Mouse (Mus musculus) intestine, embryonic 15.5 days (tissue): ENCODE measurements around the gene Spata45. TPM values are rescaled to one million over a fixed set of nuclear protein-coding genes. Genes with fewer than 3 reads are reported as not detected.
"Not testable (repeated sequence)": the region's sequence is repeated elsewhere in the genome, so short reads cannot be mapped to it uniquely, and the experiment has no call there.

Experiments used
- ATAC-seq: fragments of 200-750 bp; cut with Nextera tagmentation; 2 replicates; pipeline ENCODE4 v1.8.0; 2017; ENCODE audit warnings: moderate TSS enrichment, moderate library complexity
- H3K27ac ChIP-seq: fragments of 300-500 bp; sonication (generic); 2 replicates; pipeline ENCODE4 v1.5.1; 2015; ENCODE audit warnings: mild to moderate bottlenecking, inconsistent platforms
- H3K27me3 ChIP-seq: fragments of 300-500 bp; sonication (generic); replicated peaks from 2 replicates; pipeline ENCODE4 v1.6.1; 2015; ENCODE audit warnings: inconsistent platforms
- H3K36me3 ChIP-seq: fragments of 300-500 bp; sonication (generic); 2 replicates; pipeline ENCODE4 v1.6.1; 2015; ENCODE audit warnings: inconsistent platforms
- H3K4me1 ChIP-seq: fragments of 300-500 bp; sonication (generic); replicated peaks from 2 replicates; pipeline ENCODE4 v1.6.1; 2015; ENCODE audit warnings: inconsistent platforms
- H3K4me2 ChIP-seq: fragments of 300-500 bp; sonication (generic); replicated peaks from 2 replicates; pipeline ENCODE4 v1.6.1; 2015; ENCODE audit warnings: mild to moderate bottlenecking, inconsistent platforms
- H3K4me3 ChIP-seq: fragments of 300-500 bp; sonication (generic); replicated peaks from 2 replicates; pipeline ENCODE4 v1.5.1; 2015; ENCODE audit warnings: inconsistent platforms
- H3K9ac ChIP-seq: fragments of 300-500 bp; sonication (generic); 2 replicates; pipeline ENCODE4 v1.6.1; 2015; ENCODE audit warnings: inconsistent platforms
- H3K9me3 ChIP-seq: fragments of 300-500 bp; sonication (generic); 2 replicates; pipeline ENCODE4 v1.6.1; 2016; ENCODE audit warnings: inconsistent platforms
- WGBS: fragments of 180-500 bp; shearing (Covaris S2); methylation state at CpG from one replicate; pipeline ENCODE4 v1.1.7; 2015; 5-methylcytosine and 5-hydroxymethylcytosine counted together
- polyA plus RNA-seq: library from polyadenylated mRNA; unstranded; fragments of >200 nt; fragmentation: Nextera tagmentation; extraction: Ambion mirVana; gene quantifications from 2 replicates; pipeline ENCODE4 v1.2.1, GENCODE M21; 2015

Gene Spata45
- polyA plus RNA-seq, 1 experiment from 2014 or later: not detected

DNA sequence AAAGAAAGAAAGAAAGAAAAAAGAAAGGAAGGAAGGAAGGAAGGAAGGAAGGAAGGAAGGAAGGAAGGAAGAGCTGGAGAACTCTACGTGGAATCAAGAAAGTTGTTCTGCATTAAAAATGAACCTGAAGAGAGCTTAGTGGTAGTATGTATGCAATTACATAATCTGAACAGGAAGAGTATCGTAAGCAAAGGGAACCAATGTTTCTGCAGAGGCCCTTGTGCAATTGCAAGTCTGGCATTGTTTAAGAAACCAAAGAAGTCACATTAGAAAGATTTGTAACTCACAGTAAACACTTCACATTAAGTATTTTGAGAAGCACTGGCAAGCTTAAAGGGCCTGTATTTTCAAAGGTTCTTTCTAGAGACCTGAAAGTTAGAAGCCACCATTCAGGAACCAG is 13.3 kb upstream of the Spata45 start:
- no peak overlapping the region for H3K9ac ChIP-seq

DNA sequence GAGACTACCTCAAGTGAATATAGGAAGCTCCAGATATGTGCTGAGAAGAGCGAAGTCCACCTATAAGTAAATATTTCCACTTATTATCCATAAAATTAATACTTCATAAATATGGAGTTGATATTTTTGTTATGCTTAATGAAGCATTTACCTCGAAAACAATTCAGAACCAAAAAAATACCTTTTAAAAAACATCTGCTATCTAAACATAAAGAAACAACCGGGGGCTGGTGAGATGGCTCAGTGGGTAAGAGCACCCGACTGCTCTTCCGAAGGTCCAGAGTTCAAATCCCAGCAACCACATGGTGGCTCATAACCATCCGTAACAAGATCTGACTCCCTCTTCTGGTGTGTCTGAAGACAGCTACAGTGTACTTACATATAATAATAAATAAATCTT is 12.6 kb upstream of the Spata45 start:
- 94% methylated on average over 6 of the region's 6 CpGs for WGBS
- H3K4me1 ChIP-seq: peaks cover 12% of the 10 kb centered on the region
- not testable (repeated sequence) for H3K36me3 ChIP-seq, H3K4me2 ChIP-seq, H3K27me3 ChIP-seq, H3K9me3 ChIP-seq, H3K27ac ChIP-seq, ATAC-seq, H3K4me3 ChIP-seq, H3K9ac ChIP-seq

More for the DNA sequence above, 13.3 kb upstream of the Spata45 start:
- no peak overlapping the region for H3K4me2 ChIP-seq
- H3K4me3 ChIP-seq: no peak overlapping the region
- ATAC-seq: no peak
- 0 out of 2 replicates have a peak, but pooled peaks cover 5% of the 10 kb centered on the region for H3K36me3 ChIP-seq
- 73% methylated on average over 2 of the region's 2 CpGs for WGBS
- H3K4me1 ChIP-seq: peaks cover 12% of the 10 kb centered on the region
- H3K9me3 ChIP-seq: no peaks in the 10 kb centered on the region
- no peaks in the 10 kb centered on the region for H3K27me3 ChIP-seq
- no peak overlapping the region for H3K27ac ChIP-seq

GRCm38 (mm10) chr1:191025016-191026012 is 11.1 kb upstream of the Spata45 start:
- Histone ChIP-seq H3K4me2 (peak overlapping the region; percentile 95), H3K27me3 (no peaks in the 10 kb centered on the region), H3K4me3 (peak overlapping the region; percentile 86), H3K27ac (peak overlapping the region; percentile 73), H3K36me3 (0 out of 2 replicates have a peak, but pooled peaks cover 3% of the 10 kb centered on the region), H3K9ac (peak overlapping the region; percentile 84), H3K4me1 (peaks cover 12% of the 10 kb centered on the region), H3K9me3 (no peaks in the 10 kb centered on the region)
- peak; percentile 39 for ATAC-seq
- 3% methylated on average over 66 of the region's 69 CpGs for WGBS

DNA sequence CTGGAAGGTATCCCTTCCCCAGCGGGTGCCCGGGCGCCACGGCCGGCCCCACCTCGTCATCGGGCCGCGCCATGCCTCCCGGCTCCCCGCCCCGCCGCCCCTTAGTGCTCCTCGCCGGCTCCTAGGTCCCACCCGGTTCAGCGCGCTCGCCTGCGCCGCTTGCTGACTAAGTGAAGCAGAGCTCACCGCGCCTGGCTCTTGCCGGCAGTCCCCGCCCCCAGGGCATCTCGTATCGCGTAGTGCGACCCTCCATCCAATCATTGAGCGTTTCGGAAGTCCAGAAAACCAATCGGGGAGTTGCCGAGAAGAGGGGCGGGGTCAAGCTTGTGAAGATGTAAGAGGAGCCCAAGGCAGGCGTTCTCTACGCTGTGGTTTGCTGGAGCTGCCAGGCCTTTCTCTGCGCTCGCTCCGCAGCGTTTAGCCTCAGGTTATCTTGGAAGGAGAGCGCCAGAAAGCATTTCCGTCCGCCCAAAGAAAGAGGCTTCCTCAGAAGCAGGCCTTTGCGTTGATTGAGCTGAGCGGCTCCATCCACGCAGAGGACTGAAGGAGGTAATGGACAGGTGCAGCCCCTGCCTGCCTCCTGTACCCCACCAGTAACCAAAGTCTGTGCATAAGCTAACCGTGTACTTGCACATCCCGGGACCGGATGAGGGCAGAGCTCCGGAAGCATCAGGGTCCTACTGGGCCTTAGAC is 10.3 kb upstream of the Spata45 start, which contains the start of gene Flvcr1:
Gene Flvcr1, minus strand, starts transcription at position 138 of the 693 bp plus-strand sequence.
- WGBS: under 1% methylated on average over 49 of the region's 50 CpGs
- peak within 1 kb of the TSS; percentile 95 for H3K4me2 ChIP-seq
- peak within 1 kb of the TSS; percentile 84 for H3K9ac ChIP-seq
- H3K9me3 ChIP-seq: no peaks in the 10 kb centered on the region
- H3K4me1 ChIP-seq: peaks cover 12% of the 10 kb centered on the region
- no peaks in the 10 kb centered on the region for H3K27me3 ChIP-seq
- H3K27ac ChIP-seq: peak within 1 kb of the TSS; percentile 92
- peak; percentile 98 for ATAC-seq
- H3K4me3 ChIP-seq: peak within 1 kb of the TSS; percentile 86
- 0 out of 2 replicates have a peak, but pooled peaks cover 3% of the 10 kb centered on the region for H3K36me3 ChIP-seq

DNA sequence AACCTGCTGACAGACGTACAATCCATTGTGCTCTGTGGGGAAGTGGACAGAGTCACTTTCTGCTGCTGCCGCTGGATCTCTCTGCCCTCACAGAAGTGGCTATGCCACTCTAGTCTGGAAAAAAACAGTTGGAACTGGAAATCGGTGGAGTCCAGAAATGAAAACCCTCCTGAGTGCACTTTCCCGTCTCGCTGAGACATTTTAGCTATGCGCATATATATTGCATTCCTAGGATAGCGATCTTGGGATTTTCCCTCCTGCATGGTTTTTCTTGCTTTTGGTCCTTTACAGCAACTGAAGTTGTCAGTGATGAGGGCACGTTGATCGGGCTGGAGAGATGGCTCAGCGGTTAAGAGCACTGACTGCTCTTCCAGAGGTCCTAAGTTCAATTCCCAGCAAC is 6.3 kb upstream of the Spata45 start:
- Histone ChIP-seq H3K36me3 (no peaks in the 10 kb centered on the region), H3K9me3 (no peaks in the 10 kb centered on the region), H3K27me3 (no peaks in the 10 kb centered on the region), H3K4me2 (no peak overlapping the region), H3K9ac (no peak overlapping the region), H3K27ac (no peak overlapping the region), H3K4me3 (no peak overlapping the region), H3K4me1 (peaks cover 7% of the 10 kb centered on the region)
- no peak for ATAC-seq
- 68% methylated on average over 10 of the region's 10 CpGs for WGBS

GRCm38 (mm10) chr1:191030922-191031425 is 5.5 kb upstream of the Spata45 start:
- not testable (repeated sequence) for ATAC-seq, H3K9me3 ChIP-seq, H3K4me3 ChIP-seq, H3K36me3 ChIP-seq, H3K4me1 ChIP-seq, H3K27ac ChIP-seq, H3K27me3 ChIP-seq, H3K4me2 ChIP-seq, H3K9ac ChIP-seq
- WGBS: 65% methylated on average over 6 of the region's 6 CpGs

DNA sequence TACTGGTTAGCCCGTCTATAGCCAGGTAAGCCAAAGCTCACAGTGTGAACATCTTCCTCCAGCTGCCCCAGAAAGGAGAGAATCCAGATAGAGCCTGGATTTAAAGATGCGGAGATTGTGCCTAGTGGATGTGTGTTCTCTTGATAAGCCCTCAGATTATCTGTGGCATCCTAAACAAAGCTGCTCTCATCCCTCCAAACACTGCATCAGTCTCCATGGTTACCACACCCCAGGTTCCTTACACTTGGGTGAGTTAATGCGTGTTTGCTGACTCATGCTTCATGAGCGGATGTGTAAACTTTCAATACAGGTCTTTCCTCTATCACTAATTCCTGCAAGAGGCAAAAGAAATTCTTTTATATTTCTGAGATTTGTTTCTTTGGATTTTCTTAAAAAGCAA is 790 bp upstream of the Spata45 start:
- no peak overlapping the region for H3K4me3 ChIP-seq
- ATAC-seq: no peak
- H3K4me2 ChIP-seq: no peak overlapping the region
- H3K9ac ChIP-seq: no peak overlapping the region
- H3K36me3 ChIP-seq: no peaks in the 10 kb centered on the region
- H3K27ac ChIP-seq: no peak overlapping the region
- H3K27me3 ChIP-seq: no peaks in the 10 kb centered on the region
- no peaks in the 10 kb centered on the region for H3K4me1 ChIP-seq
- no peaks in the 10 kb centered on the region for H3K9me3 ChIP-seq
- 34% methylated on average over 4 of the region's 4 CpGs for WGBS

DNA sequence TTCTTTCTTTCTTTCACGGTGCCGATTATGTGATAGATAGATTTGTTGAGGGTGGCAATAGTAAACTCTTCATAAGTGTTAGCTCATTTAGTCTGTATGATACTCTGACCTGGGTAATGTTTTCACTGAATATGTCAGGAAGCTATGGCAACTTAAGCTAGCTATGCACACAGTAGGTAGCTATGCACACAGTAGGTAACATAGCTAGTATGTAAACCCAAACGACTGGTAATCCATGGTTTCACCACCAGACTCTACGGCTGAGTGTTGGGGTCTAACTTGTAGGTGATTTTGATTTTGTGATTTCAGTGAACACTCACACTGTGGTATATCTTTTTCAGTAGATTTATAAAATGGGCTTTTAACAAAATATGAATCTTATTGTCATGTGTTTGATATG is 1.6 kb downstream of the Spata45 start:
- no peaks in the 10 kb centered on the region for H3K4me1 ChIP-seq
- no peaks in the 10 kb centered on the region for H3K27me3 ChIP-seq
- H3K4me3 ChIP-seq: no peak overlapping the region
- no peak overlapping the region for H3K4me2 ChIP-seq
- no peaks in the 10 kb centered on the region for H3K36me3 ChIP-seq
- H3K9me3 ChIP-seq: no peaks in the 10 kb centered on the region
- H3K9ac ChIP-seq: no peak overlapping the region
- no peak overlapping the region for H3K27ac ChIP-seq
- ATAC-seq: no peak
- WGBS: 86% methylated on average over 4 of the region's 4 CpGs

DNA sequence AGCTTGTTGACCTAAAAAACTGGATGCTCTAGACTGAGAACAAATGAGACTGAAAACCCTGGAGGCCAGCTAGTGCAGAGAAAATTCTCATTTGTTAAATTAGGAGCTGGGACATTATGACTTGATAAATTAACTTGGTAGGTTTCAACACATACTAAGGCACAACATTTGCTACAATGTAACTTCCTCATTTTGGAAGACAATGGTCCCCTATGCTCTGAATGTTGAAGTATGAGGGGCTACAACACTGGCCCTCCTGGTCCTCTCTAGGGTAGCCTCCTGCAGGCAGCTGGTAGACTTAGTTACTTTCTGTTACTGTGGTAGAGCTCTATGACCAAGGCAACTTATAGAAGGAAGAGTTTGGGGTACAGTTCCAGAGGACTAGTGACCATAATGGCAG is 4.9 kb downstream of the Spata45 start:
- H3K27ac ChIP-seq: no peak overlapping the region
- H3K4me1 ChIP-seq: no peaks in the 10 kb centered on the region
- no peak overlapping the region for H3K4me2 ChIP-seq
- H3K27me3 ChIP-seq: no peaks in the 10 kb centered on the region
- no peak overlapping the region for H3K4me3 ChIP-seq
- no peak for ATAC-seq
- H3K36me3 ChIP-seq: no peaks in the 10 kb centered on the region
- no peaks in the 10 kb centered on the region for H3K9me3 ChIP-seq
- H3K9ac ChIP-seq: no peak overlapping the region

- no peak for ATAC-seq
- WGBS: 78% methylated on average over 5 of the region's 5 CpGs
- Histone ChIP-seq H3K27ac (no peak overlapping the region), H3K9me3 (no peaks in the 10 kb centered on the region), H3K4me3 (no peak overlapping the region), H3K4me1 (no peaks in the 10 kb centered on the region), H3K4me2 (no peak overlapping the region), H3K36me3 (no peaks in the 10 kb centered on the region), H3K27me3 (no peaks in the 10 kb centered on the region), H3K9ac (no peak overlapping the region)
Observed at GRCm38 (mm10) chr1:191042106-191042505, 5.7 kb downstream of the Spata45 start.

DNA sequence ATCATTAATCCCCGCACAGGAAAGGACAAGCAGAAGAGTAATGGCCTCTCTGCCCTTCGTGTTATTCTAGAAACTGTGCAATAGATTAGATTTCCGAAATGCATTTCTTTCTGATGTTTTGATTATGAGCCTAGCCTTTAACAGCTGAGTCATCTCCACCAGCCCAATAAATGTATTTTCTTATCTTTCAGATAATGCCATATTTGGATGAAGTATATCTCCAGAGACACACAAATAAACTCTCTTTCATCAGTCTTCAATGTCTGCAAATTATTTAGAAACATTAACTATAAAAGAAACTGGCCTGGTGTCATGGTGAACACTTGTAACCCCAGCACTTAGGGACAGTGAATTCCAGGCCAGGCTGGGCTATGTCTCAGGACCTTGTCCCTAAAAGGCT is 6.2 kb downstream of the Spata45 start:
- Histone ChIP-seq H3K27ac (no peak overlapping the region), H3K9ac (no peak overlapping the region), H3K4me1 (no peaks in the 10 kb centered on the region), H3K4me2 (no peak overlapping the region), H3K9me3 (no peaks in the 10 kb centered on the region), H3K27me3 (no peaks in the 10 kb centered on the region), H3K4me3 (no peak overlapping the region), H3K36me3 (no peaks in the 10 kb centered on the region)
- WGBS: 60% methylated on average over 3 of the region's 3 CpGs
- ATAC-seq: no peak

GRCm38 (mm10) chr1:191045264-191045663 is 8.8 kb downstream of the Spata45 start:
- no peak overlapping the region for H3K4me3 ChIP-seq
- ATAC-seq: no peak
- H3K27ac ChIP-seq: no peak overlapping the region
- H3K9me3 ChIP-seq: no peaks in the 10 kb centered on the region
- H3K36me3 ChIP-seq: no peaks in the 10 kb centered on the region
- H3K27me3 ChIP-seq: no peaks in the 10 kb centered on the region
- WGBS: 97% methylated on average over 2 of the region's 2 CpGs
- no peak overlapping the region for H3K9ac ChIP-seq
- no peaks in the 10 kb centered on the region for H3K4me1 ChIP-seq
- H3K4me2 ChIP-seq: no peak overlapping the region
